Mouse (Mus musculus): ENCODE data around the gene Gtf3c2. TPM values are rescaled to one million over a fixed set of nuclear protein-coding genes. Genes with fewer than 3 reads are reported as not detected.

The Gtf3c2 gene
- total and polyA plus RNA-seq, 2 experiments from 2014 or later: 20.5 to 42.7 TPM

DNA sequence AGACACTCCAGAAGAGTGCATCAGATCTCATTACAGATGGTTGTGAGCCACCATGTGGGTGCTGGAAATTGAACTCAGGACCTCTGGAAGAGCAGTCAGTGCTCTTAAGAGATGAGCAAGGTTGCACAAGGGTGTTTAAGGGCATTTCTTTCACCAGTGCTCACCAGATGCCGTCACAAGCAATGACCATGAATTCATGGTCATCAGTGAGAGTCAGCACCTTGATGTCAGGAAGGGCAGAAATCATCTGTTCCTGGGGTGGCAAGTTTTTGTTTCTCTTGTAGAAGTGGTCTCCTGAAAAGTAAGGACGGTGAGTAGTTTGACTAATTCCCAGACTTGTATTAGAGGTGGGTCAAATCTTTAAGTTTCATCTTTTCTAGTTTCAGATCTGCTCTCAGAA lies 23.9 kb upstream of the Gtf3c2 start:
- peaks cover 9% of the 10 kb centered on the region for H3K4me1 ChIP-seq (ENCODE audit: control insufficient read depth, insufficient read depth)
- TF ChIP-seq EP300 (IDR thresholded peaks at IDR 0.05; ENCODE audit: low read depth) (no peak), CTCF (IDR thresholded peaks at IDR 0.05; ENCODE audit: low read depth) (no peak)
- no peak overlapping the region for H3K9ac ChIP-seq (replicated peaks; ENCODE audit: low read depth, low read length)
- WGBS: 82% methylated on average over 2 of the region's 2 CpGs
- ATAC-seq (ENCODE audit: insufficient read depth, low read depth): no peak
- H3K27me3 ChIP-seq (ENCODE audit: control insufficient read depth, insufficient read depth, low read length): no peaks in the 10 kb centered on the region
- DNase-seq (ENCODE audit: low spot score): no peak
- H3K27ac ChIP-seq (ENCODE audit: low read depth): no peak overlapping the region
- no peak overlapping the region for H3K4me2 ChIP-seq (ENCODE audit: low read depth, low read length)
- peaks cover 72% of the 10 kb centered on the region for H3K36me3 ChIP-seq (replicated peaks; ENCODE audit: control insufficient read depth, insufficient read depth, low read length)
- H3K4me3 ChIP-seq (ENCODE audit: low read depth, low read length): no peak overlapping the region
- 0 out of 2 replicates have a peak, but pooled peaks cover 4% of the 10 kb centered on the region for H3K9me3 ChIP-seq (replicated peaks; ENCODE audit: control insufficient read depth, low read length)

DNA sequence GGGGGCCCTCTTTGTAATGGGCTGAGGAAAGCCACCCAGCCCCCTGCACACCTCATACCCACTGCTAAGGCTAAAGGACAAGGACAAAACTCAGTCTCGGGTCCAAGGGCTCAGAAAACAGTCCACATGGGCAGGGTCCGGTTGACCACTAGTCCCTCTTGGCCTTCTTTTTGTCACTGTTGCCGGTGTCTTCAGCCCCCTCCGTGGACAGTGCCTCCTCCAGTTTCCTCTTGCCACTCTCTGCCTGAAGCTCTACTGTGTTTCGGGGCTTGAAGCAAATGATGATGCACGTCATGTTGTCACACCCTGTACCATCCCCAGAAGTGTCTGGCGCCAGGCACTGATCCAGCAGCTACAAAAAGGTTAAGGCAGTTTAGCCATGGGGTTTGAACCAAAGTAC lies 23.0 kb upstream of the Gtf3c2 start:
- Histone ChIP-seq H3K4me2 (ENCODE audit: low read depth, low read length) (peak overlapping the region; percentile 93), H3K27me3 (ENCODE audit: control insufficient read depth, insufficient read depth, low read length) (no peaks in the 10 kb centered on the region), H3K27ac (ENCODE audit: low read depth) (peak overlapping the region; percentile 83), H3K9ac (replicated peaks; ENCODE audit: low read depth, low read length) (0 out of 2 replicates have a peak overlapping the region, but pooled peaks have one; percentile 83), H3K4me3 (ENCODE audit: low read depth, low read length) (peak overlapping the region; percentile 89), H3K9me3 (replicated peaks; ENCODE audit: control insufficient read depth, low read length) (0 out of 2 replicates have a peak, but pooled peaks cover 4% of the 10 kb centered on the region), H3K36me3 (replicated peaks; ENCODE audit: control insufficient read depth, insufficient read depth, low read length) (peaks cover 77% of the 10 kb centered on the region), H3K4me1 (ENCODE audit: control insufficient read depth, insufficient read depth) (peaks cover 9% of the 10 kb centered on the region)
- TF ChIP-seq EP300 (IDR thresholded peaks at IDR 0.05; ENCODE audit: low read depth) (no peak), CTCF (IDR thresholded peaks at IDR 0.05; ENCODE audit: low read depth) (no peak)
- DNase-seq (ENCODE audit: low spot score) (no peak), ATAC-seq (ENCODE audit: insufficient read depth, low read depth) (no peak)
- WGBS: 83% methylated on average over 7 of the region's 7 CpGs

DNA sequence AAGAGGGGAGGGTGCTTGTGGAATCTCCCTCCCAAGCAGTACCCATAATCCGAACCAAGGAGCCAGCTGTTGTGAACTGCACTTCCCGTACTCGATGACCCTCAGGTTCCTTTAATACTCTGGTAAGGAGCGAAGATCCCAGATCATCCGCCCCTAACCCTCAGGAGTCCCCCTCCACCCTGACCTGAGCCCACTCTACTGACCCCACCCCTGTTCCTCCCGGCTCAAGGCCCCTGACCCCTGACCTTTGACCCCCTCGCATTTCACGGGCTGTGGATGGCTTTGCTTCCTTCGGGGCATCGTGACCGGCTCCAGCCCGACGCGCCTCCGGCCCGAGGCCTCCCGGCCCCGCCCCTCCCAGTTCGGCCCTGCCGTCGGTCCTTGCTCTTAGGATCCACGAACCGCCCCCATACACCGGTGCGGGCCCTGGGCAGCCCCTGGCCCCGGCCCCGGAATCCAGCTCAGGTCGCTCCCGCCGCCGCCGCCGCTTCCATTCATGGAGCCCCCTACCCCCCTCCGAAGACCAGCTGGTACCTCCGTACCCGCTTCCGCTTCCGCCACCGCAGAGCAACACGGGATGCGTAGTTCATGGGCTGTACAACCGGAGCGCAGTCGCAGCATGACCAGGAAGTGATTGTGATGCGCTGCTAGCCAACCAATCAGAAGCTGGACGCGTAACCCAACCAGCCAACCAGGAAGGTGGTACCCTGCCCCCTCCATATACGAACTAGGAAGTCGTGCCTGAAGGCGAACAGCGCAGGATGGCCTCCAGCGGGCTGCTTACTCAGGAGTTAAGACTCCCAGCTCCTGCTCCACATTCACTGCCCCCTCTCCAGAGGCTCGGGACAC lies 22.0 kb upstream of the Gtf3c2 start, which contains the start of gene Zfp513:
Zfp513 (minus strand) TSS at position 562 of the 849 bp plus-strand sequence.
- Histone ChIP-seq H3K27ac (ENCODE audit: low read depth) (peak within 1 kb of the TSS; percentile 85), H3K9me3 (replicated peaks; ENCODE audit: control insufficient read depth, low read length) (0 out of 2 replicates have a peak, but pooled peaks cover 4% of the 10 kb centered on the region), H3K9ac (replicated peaks; ENCODE audit: low read depth, low read length) (peak within 1 kb of the TSS; percentile 83), H3K4me2 (ENCODE audit: low read depth, low read length) (peak within 1 kb of the TSS; percentile 93), H3K27me3 (ENCODE audit: control insufficient read depth, insufficient read depth, low read length) (no peaks in the 10 kb centered on the region), H3K4me1 (ENCODE audit: control insufficient read depth, insufficient read depth) (peaks cover 9% of the 10 kb centered on the region), H3K4me3 (ENCODE audit: low read depth, low read length) (peak within 1 kb of the TSS; percentile 89), H3K36me3 (replicated peaks; ENCODE audit: control insufficient read depth, insufficient read depth, low read length) (peaks cover 77% of the 10 kb centered on the region)
- WGBS: under 1% methylated on average over 52 of the region's 53 CpGs
- TF ChIP-seq CTCF (IDR thresholded peaks at IDR 0.05; ENCODE audit: low read depth): no peak
- peak; percentile 85 for TF ChIP-seq EP300 (IDR thresholded peaks at IDR 0.05; ENCODE audit: low read depth)
- peak; percentile 100 for DNase-seq (ENCODE audit: low spot score)
- ATAC-seq (ENCODE audit: insufficient read depth, low read depth): peak; percentile 96

DNA sequence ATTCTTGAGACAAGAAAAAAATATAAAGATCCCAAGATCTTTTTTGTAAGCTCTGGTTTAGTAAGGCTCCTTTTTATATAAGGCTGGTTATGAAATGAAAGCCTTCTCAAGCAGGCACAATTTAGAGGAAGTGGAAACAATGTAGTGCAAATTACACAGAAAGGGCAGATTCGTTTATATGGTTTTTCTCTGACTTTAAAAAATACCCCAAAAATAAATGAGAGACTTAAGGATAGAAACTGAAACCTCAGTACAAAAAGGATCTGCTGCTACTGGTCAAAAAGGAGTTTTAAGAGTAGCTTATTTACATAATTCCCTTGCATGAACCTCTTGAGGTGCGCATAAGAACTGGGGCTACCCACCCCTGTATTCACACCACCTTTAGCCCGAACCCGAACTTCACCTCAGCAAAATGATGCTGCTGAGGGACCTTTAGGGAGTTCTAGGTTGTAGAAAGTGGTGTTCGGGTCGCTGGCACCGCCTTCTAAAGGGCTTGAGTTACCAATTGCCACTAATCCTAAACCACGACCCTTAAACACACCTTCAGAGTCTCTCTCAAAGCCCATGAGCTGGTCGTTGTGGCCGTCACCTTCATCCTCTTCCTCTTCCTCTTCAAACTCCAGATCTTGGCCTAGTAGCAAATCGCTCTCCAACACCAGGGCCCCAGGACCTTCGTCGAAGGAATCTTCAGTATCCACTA lies 21.2 kb upstream of the Gtf3c2 start:
- Histone ChIP-seq H3K4me1 (ENCODE audit: control insufficient read depth, insufficient read depth) (peaks cover 9% of the 10 kb centered on the region), H3K4me2 (ENCODE audit: low read depth, low read length) (peak overlapping the region; percentile 93), H3K36me3 (replicated peaks; ENCODE audit: control insufficient read depth, insufficient read depth, low read length) (peaks cover 78% of the 10 kb centered on the region), H3K9me3 (replicated peaks; ENCODE audit: control insufficient read depth, low read length) (0 out of 2 replicates have a peak, but pooled peaks cover 4% of the 10 kb centered on the region), H3K27me3 (ENCODE audit: control insufficient read depth, insufficient read depth, low read length) (no peaks in the 10 kb centered on the region), H3K9ac (replicated peaks; ENCODE audit: low read depth, low read length) (peak overlapping the region; percentile 83), H3K27ac (ENCODE audit: low read depth) (peak overlapping the region; percentile 85), H3K4me3 (ENCODE audit: low read depth, low read length) (peak overlapping the region; percentile 89)
- TF ChIP-seq EP300 (IDR thresholded peaks at IDR 0.05; ENCODE audit: low read depth): no peak
- no peak for TF ChIP-seq CTCF (IDR thresholded peaks at IDR 0.05; ENCODE audit: low read depth)
- DNase-seq (ENCODE audit: low spot score) (no peak), ATAC-seq (ENCODE audit: insufficient read depth, low read depth) (no peak)
- WGBS: 16% methylated on average over 13 of the region's 13 CpGs

DNA sequence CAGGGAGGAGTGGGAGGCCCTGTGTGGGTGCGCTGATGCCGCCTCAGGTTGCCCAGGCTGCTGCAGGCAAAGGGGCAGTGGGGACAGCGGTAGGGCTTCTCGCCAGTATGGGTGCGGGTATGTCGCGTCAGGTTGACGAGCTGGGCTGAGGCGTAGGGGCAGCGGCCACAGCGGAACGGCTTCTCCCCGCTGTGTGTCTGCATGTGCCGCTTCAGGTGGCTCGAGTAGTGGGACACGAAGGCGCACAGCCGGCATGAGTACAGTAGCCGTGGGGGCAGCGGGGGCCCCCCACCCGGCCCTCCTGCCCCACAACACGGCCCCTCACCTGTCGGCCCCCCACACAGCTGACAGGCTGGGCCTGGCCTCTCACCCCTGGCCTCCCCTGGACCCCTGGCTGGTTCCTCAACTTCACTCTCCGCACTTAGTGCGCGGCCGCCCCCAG lies 20.4 kb upstream of the Gtf3c2 start:
- H3K27me3 ChIP-seq (ENCODE audit: control insufficient read depth, insufficient read depth, low read length): no peaks in the 10 kb centered on the region
- ATAC-seq (ENCODE audit: insufficient read depth, low read depth): no peak
- H3K4me2 ChIP-seq (ENCODE audit: low read depth, low read length): no peak overlapping the region
- DNase-seq (ENCODE audit: low spot score): no peak
- H3K9me3 ChIP-seq (replicated peaks; ENCODE audit: control insufficient read depth, low read length): 0 out of 2 replicates have a peak, but pooled peaks cover 4% of the 10 kb centered on the region
- TF ChIP-seq EP300 (IDR thresholded peaks at IDR 0.05; ENCODE audit: low read depth) (no peak), CTCF (IDR thresholded peaks at IDR 0.05; ENCODE audit: low read depth) (no peak)
- WGBS: 88% methylated on average over 27 of the region's 27 CpGs
- no peak overlapping the region for H3K27ac ChIP-seq (ENCODE audit: low read depth)
- H3K4me3 ChIP-seq (ENCODE audit: low read depth, low read length): no peak overlapping the region
- peaks cover 9% of the 10 kb centered on the region for H3K4me1 ChIP-seq (ENCODE audit: control insufficient read depth, insufficient read depth)
- H3K36me3 ChIP-seq (replicated peaks; ENCODE audit: control insufficient read depth, insufficient read depth, low read length): peaks cover 79% of the 10 kb centered on the region
- no peak overlapping the region for H3K9ac ChIP-seq (replicated peaks; ENCODE audit: low read depth, low read length)

Data from heart, postnatal 0 days (tissue).